Mouse (Mus musculus): ENCODE data around the gene Zfyve26. TPM values are rescaled to one million over a fixed set of nuclear protein-coding genes. Genes with fewer than 3 reads are reported as not detected.
A peak's percentile ranks its signal among the peaks of the same experiment; 100 is the strongest.
"Not testable (repeated sequence)": the region's sequence is repeated elsewhere in the genome, so short reads cannot be mapped to it uniquely, and the experiment has no call there.

Gene Zfyve26
- 13.1 and 15.1 TPM in 2 replicates for polyA plus RNA-seq (2016; fragmentation: Nextera tagmentation; extraction: Ambion mirVana)

GRCm38 (mm10) chr12:79296126-79296816, at the start of gene Zfyve26:
Zfyve26 (minus strand) TSS chr12:79296304.
- peaks cover 19% of the 10 kb centered on the region for H3K4me1 ChIP-seq
- DNase-seq (ENCODE audit: low spot score) = peak; percentile 93
- H3K9me3 ChIP-seq (replicated peaks) = no peaks in the 10 kb centered on the region
- H3K27me3 ChIP-seq (ENCODE audit: low read depth, poor library complexity, severe bottlenecking) = no peaks in the 10 kb centered on the region
- H3K4me3 ChIP-seq = peak within 1 kb of the TSS; percentile 78
- WGBS = under 1% methylated on average over 29 of the region's 29 CpGs
- peaks cover 10% of the 10 kb centered on the region for H3K36me3 ChIP-seq
- H3K27ac ChIP-seq (replicated peaks) = peak within 1 kb of the TSS; percentile 86

GRCm38 (mm10) chr12:79341291-79341845, 45.3 kb upstream of the Zfyve26 start:
- H3K36me3 ChIP-seq = no peaks in the 10 kb centered on the region
- no peak for DNase-seq (ENCODE audit: low spot score)
- no peaks in the 10 kb centered on the region for H3K27me3 ChIP-seq (ENCODE audit: low read depth, poor library complexity, severe bottlenecking)
- H3K9me3 ChIP-seq (replicated peaks) = no peaks in the 10 kb centered on the region
- no peak overlapping the region for H3K4me3 ChIP-seq
- no peak overlapping the region for H3K27ac ChIP-seq (replicated peaks)
- 62% methylated on average over 6 of the region's 6 CpGs for WGBS
- H3K4me1 ChIP-seq = no peaks in the 10 kb centered on the region

GRCm38 (mm10) chr12:79340513-79340912, 44.4 kb upstream of the Zfyve26 start:
- WGBS = 78% methylated on average over 6 of the region's 6 CpGs
- Histone ChIP-seq H3K27me3 (ENCODE audit: low read depth, poor library complexity, severe bottlenecking) (no peaks in the 10 kb centered on the region), H3K4me1 (no peaks in the 10 kb centered on the region), H3K36me3 (no peaks in the 10 kb centered on the region), H3K9me3 (replicated peaks) (no peaks in the 10 kb centered on the region), H3K27ac (replicated peaks) (no peak overlapping the region), H3K4me3 (no peak overlapping the region)
- no peak for DNase-seq (ENCODE audit: low spot score)

GRCm38 (mm10) chr12:79338791-79339190, 42.7 kb upstream of the Zfyve26 start:
- DNase-seq (ENCODE audit: low spot score) = no peak
- Histone ChIP-seq H3K27me3 (ENCODE audit: low read depth, poor library complexity, severe bottlenecking) (no peaks in the 10 kb centered on the region), H3K4me1 (no peaks in the 10 kb centered on the region), H3K4me3 (no peak overlapping the region), H3K27ac (replicated peaks) (no peak overlapping the region), H3K36me3 (peaks cover 14% of the 10 kb centered on the region), H3K9me3 (replicated peaks) (peaks cover 14% of the 10 kb centered on the region; the same call in 1 of the 2 replicates)
- WGBS = 92% methylated on average over 8 of the region's 8 CpGs

- Histone ChIP-seq H3K27ac (replicated peaks) (no peak overlapping the region), H3K27me3 (ENCODE audit: low read depth, poor library complexity, severe bottlenecking) (no peaks in the 10 kb centered on the region), H3K9me3 (replicated peaks) (peaks cover 16% of the 10 kb centered on the region; the same call in 1 of the 2 replicates), H3K4me3 (no peak overlapping the region), H3K4me1 (no peaks in the 10 kb centered on the region), H3K36me3 (peaks cover 16% of the 10 kb centered on the region)
- DNase-seq (ENCODE audit: low spot score) = no peak
- 92% methylated on average over 4 of the region's 4 CpGs for WGBS
These were observed 35.6 kb upstream of the Zfyve26 start for GRCm38 (mm10) chr12:79331722-79332121.

- Histone ChIP-seq H3K4me3 (no peak overlapping the region), H3K27me3 (ENCODE audit: low read depth, poor library complexity, severe bottlenecking) (no peaks in the 10 kb centered on the region), H3K4me1 (no peaks in the 10 kb centered on the region), H3K36me3 (peaks cover 16% of the 10 kb centered on the region), H3K27ac (replicated peaks) (no peak overlapping the region), H3K9me3 (replicated peaks) (peaks cover 16% of the 10 kb centered on the region; the same call in 1 of the 2 replicates)
- no peak for DNase-seq (ENCODE audit: low spot score)
- 72% methylated on average over 2 of the region's 2 CpGs for WGBS
These were observed 34.5 kb upstream of the Zfyve26 start for GRCm38 (mm10) chr12:79330571-79330970.

GRCm38 (mm10) chr12:79327868-79328267, 31.8 kb upstream of the Zfyve26 start:
- DNase-seq (ENCODE audit: low spot score) = no peak
- Histone ChIP-seq H3K4me3 (no peak overlapping the region), H3K36me3 (no peaks in the 10 kb centered on the region), H3K27me3 (ENCODE audit: low read depth, poor library complexity, severe bottlenecking) (no peaks in the 10 kb centered on the region), H3K4me1 (no peaks in the 10 kb centered on the region), H3K9me3 (replicated peaks) (no peaks in the 10 kb centered on the region), H3K27ac (replicated peaks) (no peak overlapping the region)
- WGBS = 81% methylated on average over 2 of the region's 2 CpGs

GRCm38 (mm10) chr12:79326745-79327144, 30.6 kb upstream of the Zfyve26 start:
- Histone ChIP-seq H3K27ac (replicated peaks) (no peak overlapping the region), H3K9me3 (replicated peaks) (no peaks in the 10 kb centered on the region), H3K27me3 (ENCODE audit: low read depth, poor library complexity, severe bottlenecking) (no peaks in the 10 kb centered on the region), H3K36me3 (no peaks in the 10 kb centered on the region), H3K4me3 (no peak overlapping the region), H3K4me1 (no peaks in the 10 kb centered on the region)
- no peak for DNase-seq (ENCODE audit: low spot score)
- WGBS = 67% methylated on average over 2 of the region's 2 CpGs

- Histone ChIP-seq H3K9me3 (replicated peaks) (no peaks in the 10 kb centered on the region), H3K4me3 (no peak overlapping the region), H3K27ac (replicated peaks) (no peak overlapping the region), H3K36me3 (no peaks in the 10 kb centered on the region), H3K27me3 (ENCODE audit: low read depth, poor library complexity, severe bottlenecking) (no peaks in the 10 kb centered on the region), H3K4me1 (no peaks in the 10 kb centered on the region)
- WGBS = 75% methylated on average over 2 of the region's 2 CpGs
- no peak for DNase-seq (ENCODE audit: low spot score)
These were observed 30.1 kb upstream of the Zfyve26 start for GRCm38 (mm10) chr12:79326236-79326635.

- not testable (repeated sequence) for H3K4me3 ChIP-seq; H3K27me3 ChIP-seq (ENCODE audit: low read depth, poor library complexity, severe bottlenecking); H3K27ac ChIP-seq (replicated peaks); H3K9me3 ChIP-seq (replicated peaks); DNase-seq (ENCODE audit: low spot score); H3K4me1 ChIP-seq; H3K36me3 ChIP-seq
- WGBS = 83% methylated on average over 2 of the region's 2 CpGs
These were observed 26.4 kb upstream of the Zfyve26 start for GRCm38 (mm10) chr12:79322539-79322938.

GRCm38 (mm10) chr12:79320895-79321294, 24.8 kb upstream of the Zfyve26 start:
- no peak for DNase-seq (ENCODE audit: low spot score)
- H3K4me1 ChIP-seq = no peaks in the 10 kb centered on the region
- no peak overlapping the region for H3K27ac ChIP-seq (replicated peaks)
- H3K36me3 ChIP-seq = peaks cover 4% of the 10 kb centered on the region; the same call in 1 of the 2 replicates
- no peaks in the 10 kb centered on the region for H3K27me3 ChIP-seq (ENCODE audit: low read depth, poor library complexity, severe bottlenecking)
- H3K4me3 ChIP-seq = no peak overlapping the region
- H3K9me3 ChIP-seq (replicated peaks) = no peaks in the 10 kb centered on the region
- 87% methylated on average over 5 of the region's 5 CpGs for WGBS

- DNase-seq (ENCODE audit: low spot score) = no peak
- WGBS = 98% methylated on average over 5 of the region's 5 CpGs
- H3K4me1 ChIP-seq = no peaks in the 10 kb centered on the region
- no peak overlapping the region for H3K27ac ChIP-seq (replicated peaks)
- H3K27me3 ChIP-seq (ENCODE audit: low read depth, poor library complexity, severe bottlenecking) = no peaks in the 10 kb centered on the region
- no peaks in the 10 kb centered on the region for H3K9me3 ChIP-seq (replicated peaks)
- peaks cover 4% of the 10 kb centered on the region; the same call in 1 of the 2 replicates for H3K36me3 ChIP-seq
- no peak overlapping the region for H3K4me3 ChIP-seq
These were observed 21.2 kb upstream of the Zfyve26 start for GRCm38 (mm10) chr12:79317339-79317738.

- H3K36me3 ChIP-seq = peaks cover 4% of the 10 kb centered on the region; the same call in 1 of the 2 replicates
- WGBS = 86% methylated on average over 4 of the region's 4 CpGs
- DNase-seq (ENCODE audit: low spot score) = no peak
- H3K27ac ChIP-seq (replicated peaks) = no peak overlapping the region
- H3K4me3 ChIP-seq = no peak overlapping the region
- H3K9me3 ChIP-seq (replicated peaks) = no peaks in the 10 kb centered on the region
- H3K4me1 ChIP-seq = no peaks in the 10 kb centered on the region
- H3K27me3 ChIP-seq (ENCODE audit: low read depth, poor library complexity, severe bottlenecking) = no peaks in the 10 kb centered on the region
These were observed 17.6 kb upstream of the Zfyve26 start for GRCm38 (mm10) chr12:79313721-79314120.
